Mouse (Mus musculus): ENCODE measurements around the gene Klf5.

DNA sequence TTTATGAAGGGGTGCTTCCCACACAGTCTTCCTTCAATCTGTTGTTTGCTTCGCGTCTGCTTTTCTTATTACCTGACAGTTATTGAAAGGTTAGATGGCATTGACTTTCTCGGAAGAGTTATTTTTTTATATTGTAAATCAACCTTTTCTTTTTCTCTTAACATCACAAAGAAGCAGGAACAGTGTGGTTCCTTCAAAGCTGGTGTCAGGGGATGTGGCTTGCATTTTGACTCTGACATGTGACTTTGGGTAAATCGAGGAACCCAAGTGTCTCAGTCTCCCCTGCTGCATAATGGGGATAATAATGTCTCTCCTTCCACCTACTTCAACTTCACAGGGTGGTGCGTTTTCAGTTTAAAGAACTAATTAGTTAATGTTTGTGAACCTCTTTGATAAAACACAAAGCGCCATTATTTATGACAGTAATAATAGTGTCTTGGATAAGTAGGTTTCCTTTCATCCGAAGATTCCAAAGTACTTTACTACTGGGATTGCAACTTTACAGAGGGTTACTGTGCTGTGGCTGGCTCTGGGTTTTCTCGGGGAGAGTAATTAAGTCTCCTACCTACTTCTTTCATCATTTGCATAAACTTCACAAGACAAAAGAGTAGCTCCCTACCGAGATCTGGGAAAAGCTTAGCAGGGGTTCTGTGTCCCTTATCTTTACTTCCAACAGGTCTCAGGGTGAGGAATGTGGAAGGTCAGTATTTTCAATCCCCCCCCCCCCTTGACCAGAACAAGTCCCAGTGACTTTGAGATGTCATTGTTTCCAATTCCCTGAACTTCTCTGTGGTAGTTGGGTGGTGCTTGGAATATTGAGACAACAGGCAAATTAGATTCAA is 41.4 kb downstream of the Klf5 start:
- TF ChIP-seq POLR2A (IDR thresholded peaks at IDR 0.05; ENCODE audit: borderline replicate concordance, insufficient read depth, low read length) = no peak
- TF ChIP-seq CTCF (IDR thresholded peaks at IDR 0.05; ENCODE audit: borderline replicate concordance, insufficient read depth, low read depth, low read length) = no peak

Data from cerebellum, adult 2 months (tissue).